ENCODE assay signal across 13 mouse cellular contexts in the genomic region with DNA sequence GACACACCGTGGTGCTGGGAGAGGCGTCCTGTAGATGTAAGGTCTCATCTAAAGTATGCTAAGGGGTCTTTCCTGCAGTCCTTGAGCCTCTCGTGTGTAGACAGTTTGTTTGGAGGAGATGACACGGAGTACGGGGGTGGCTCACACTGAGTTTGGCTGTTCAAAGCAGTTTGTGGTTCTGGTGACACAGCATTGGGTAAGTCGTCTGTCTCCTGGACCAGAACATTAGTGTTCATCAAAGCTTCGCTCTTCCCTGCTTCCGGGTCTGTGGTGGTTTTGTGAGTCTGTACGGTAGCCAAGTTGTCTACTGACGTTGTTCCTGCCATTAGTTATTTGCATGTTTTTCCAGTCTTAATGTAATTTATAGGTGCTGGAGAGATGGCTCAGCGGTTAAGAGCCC.
A peak's percentile ranks its signal among the peaks of the same experiment; 100 is the strongest.
DNase-seq lines count a peak whose midpoint lies in the region; ATAC-seq and TF ChIP-seq lines count a peak whose summit lies in the region.
"Had no signal": no experiment of that assay in that cellular context is flagged by ENCODE, and none has a peak within 500 bp of the region (broad histone marks: within the 10 kb centered on the region; RNA-seq: fewer than 3 reads in every experiment).

No protein-coding gene starts in this region.

- peak; percentile 44; the same call in 1 of the 2 replicates for ATAC-seq in kidney, embryonic 16.5 days (ENCODE audit: low FRiP score, low TSS enrichment)
- no peak for ATAC-seq in stomach, postnatal 0 days (ENCODE audit: low FRiP score, low TSS enrichment)
- ATAC-seq in liver, embryonic 11.5 days (replicated peaks; ENCODE audit: low FRiP score) = no peak

- H3K27ac ChIP-seq in kidney, embryonic 16.5 days (ENCODE audit: low read length) = peak overlapping the region; percentile 16; the same call in 1 of the 2 replicates
- H3K27ac ChIP-seq in testis, adult 2 months (ENCODE audit: control insufficient read depth, insufficient read depth, low read depth, low read length) = peak overlapping the region; percentile 54
- no peak overlapping the region for H3K27ac ChIP-seq in stomach, postnatal 0 days (replicated peaks)
- H3K27ac ChIP-seq in liver, embryonic 11.5 days (ENCODE audit: low read depth, low read length) = no peak overlapping the region
- H3K27ac ChIP-seq: embryonic facial prominence, embryonic 12.5 days; forebrain, embryonic 15.5 days; hindbrain, embryonic 12.5 days; limb, embryonic 12.5 days; liver, embryonic 14.5 days had no signal

- DNase-seq in kidney, postnatal 14 days = no peak
- no peak for DNase-seq in testis, postnatal 14 days (ENCODE audit: low spot score)
- DNase-seq in adipocyte (ENCODE audit: low spot score) = peak; percentile 10
- DNase-seq in stomach, postnatal 0 days (ENCODE audit: low spot score) = no peak
- no peak for DNase-seq in liver, embryonic 11.5 days (ENCODE audit: low spot score)

- no peak overlapping the region for H3K4me2 ChIP-seq in kidney, embryonic 16.5 days (replicated peaks; ENCODE audit: low read depth, low read length)
- H3K4me2 ChIP-seq in stomach, postnatal 0 days (replicated peaks; ENCODE audit: low read depth) = no peak overlapping the region
- H3K4me2 ChIP-seq in liver, embryonic 11.5 days = no peak overlapping the region
- H3K4me2 ChIP-seq: embryonic facial prominence, embryonic 12.5 days; forebrain, embryonic 15.5 days; hindbrain, embryonic 12.5 days; limb, embryonic 12.5 days had no signal

- H3K9me3 ChIP-seq in kidney, embryonic 16.5 days (ENCODE audit: low read length) = no peaks in the 10 kb centered on the region
- no peaks in the 10 kb centered on the region for H3K9me3 ChIP-seq in stomach, postnatal 0 days (ENCODE audit: control insufficient read depth, low read length)
- H3K9me3 ChIP-seq in liver, embryonic 11.5 days (ENCODE audit: control insufficient read depth, low read length) = no peaks in the 10 kb centered on the region
- H3K9me3 ChIP-seq: embryonic facial prominence, embryonic 12.5 days; forebrain, embryonic 15.5 days; hindbrain, embryonic 12.5 days; limb, embryonic 12.5 days had no signal

- no peak for TF ChIP-seq CTCF in testis, adult 2 months (IDR thresholded peaks at IDR 0.05; ENCODE audit: control insufficient read depth, insufficient read depth, insufficient replicate concordance, low read depth, low read length)
- TF ChIP-seq CTCF in stomach, postnatal 0 days (IDR thresholded peaks at IDR 0.05; ENCODE audit: low read depth) = no peak

- H3K9ac ChIP-seq in kidney, embryonic 16.5 days (replicated peaks; ENCODE audit: low read length) = no peak overlapping the region
- H3K9ac ChIP-seq in stomach, postnatal 0 days (ENCODE audit: low read length) = no peak overlapping the region
- no peak overlapping the region for H3K9ac ChIP-seq in liver, embryonic 11.5 days (ENCODE audit: low read depth, low read length)
- H3K9ac ChIP-seq: embryonic facial prominence, embryonic 12.5 days; forebrain, embryonic 15.5 days; hindbrain, embryonic 12.5 days; limb, embryonic 12.5 days; liver, embryonic 14.5 days had no signal

- H3K4me1 ChIP-seq in kidney, embryonic 16.5 days (ENCODE audit: insufficient read depth, low read length) = peaks cover 19% of the 10 kb centered on the region
- peaks cover 21% of the 10 kb centered on the region for H3K4me1 ChIP-seq in testis, adult 2 months (ENCODE audit: control insufficient read depth, insufficient read depth, low read length)
- H3K4me1 ChIP-seq in stomach, postnatal 0 days (replicated peaks; ENCODE audit: control insufficient read depth, insufficient read depth) = no peaks in the 10 kb centered on the region
- H3K4me1 ChIP-seq in liver, embryonic 11.5 days (replicated peaks; ENCODE audit: control insufficient read depth, insufficient read depth, low read length) = no peaks in the 10 kb centered on the region; the same call in 1 of the 2 replicates

- H3K36me3 ChIP-seq in kidney, embryonic 16.5 days (ENCODE audit: insufficient read depth, low read length) = no peaks in the 10 kb centered on the region
- no peaks in the 10 kb centered on the region for H3K36me3 ChIP-seq in testis, adult 2 months (ENCODE audit: control insufficient read depth, insufficient read depth, low read length)
- no peaks in the 10 kb centered on the region for H3K36me3 ChIP-seq in stomach, postnatal 0 days (ENCODE audit: control insufficient read depth, insufficient read depth, low read length)
- no peaks in the 10 kb centered on the region for H3K36me3 ChIP-seq in liver, embryonic 11.5 days (ENCODE audit: control insufficient read depth, insufficient read depth, low read length)
- H3K36me3 ChIP-seq: embryonic facial prominence, embryonic 12.5 days; forebrain, embryonic 15.5 days; G1E; hindbrain, embryonic 12.5 days; limb, embryonic 12.5 days had no signal

- no peak for TF ChIP-seq EP300 in stomach, postnatal 0 days (optimal IDR thresholded peaks at IDR 0.05)

- 68% methylated on average over 11 of the region's 11 CpGs for WGBS in kidney, embryonic 16.5 days
- WGBS in stomach, postnatal 0 days = 91% methylated on average over 11 of the region's 11 CpGs
- WGBS in liver, embryonic 11.5 days = 85% methylated on average over 11 of the region's 11 CpGs

- no peak overlapping the region for H3K4me3 ChIP-seq in kidney, embryonic 16.5 days (ENCODE audit: low read length)
- peak overlapping the region; percentile 55 for H3K4me3 ChIP-seq in testis, adult 2 months (ENCODE audit: control insufficient read depth, low read depth, low read length)
- no peak overlapping the region for H3K4me3 ChIP-seq in stomach, postnatal 0 days (ENCODE audit: low read depth, low read length)
- no peak overlapping the region for H3K4me3 ChIP-seq in liver, embryonic 11.5 days (ENCODE audit: low read depth, low read length)
- H3K4me3 ChIP-seq: embryonic facial prominence, embryonic 12.5 days; forebrain, embryonic 15.5 days; hindbrain, embryonic 12.5 days; limb, embryonic 12.5 days had no signal

- no peaks in the 10 kb centered on the region for H3K27me3 ChIP-seq in kidney, embryonic 16.5 days (ENCODE audit: insufficient read depth, low read length)
- no peaks in the 10 kb centered on the region for H3K27me3 ChIP-seq in testis, adult 2 months (ENCODE audit: control insufficient read depth, insufficient read depth, low read length)
- no peaks in the 10 kb centered on the region for H3K27me3 ChIP-seq in stomach, postnatal 0 days (ENCODE audit: control insufficient read depth, insufficient read depth, low read length)
- H3K27me3 ChIP-seq in liver, embryonic 11.5 days (replicated peaks; ENCODE audit: control insufficient read depth, insufficient read depth, low read length) = no peaks in the 10 kb centered on the region
- H3K27me3 ChIP-seq: embryonic facial prominence, embryonic 12.5 days; forebrain, embryonic 15.5 days; hindbrain, embryonic 12.5 days; limb, embryonic 12.5 days had no signal

- no peak for TF ChIP-seq POLR2A in testis, adult 2 months (IDR thresholded peaks at IDR 0.05; ENCODE audit: control insufficient read depth, low read depth, low read length)

Comparison
In these comparisons a context has a peak if more than half of its experiments do, and no peak if none do; other contexts are left out.
1. H3K27ac ChIP-seq: peak in kidney, embryonic 16.5 days (single experiment) and testis, adult 2 months (single experiment); none in stomach, postnatal 0 days (single experiment) and liver, embryonic 11.5 days (single experiment).